Mouse (Mus musculus) layer of hippocampus, postnatal 25 days (tissue): ENCODE results near the gene Gadd45gip1. TPM values are rescaled to one million over a fixed set of nuclear protein-coding genes. Genes with fewer than 3 reads are reported as not detected.

Experiments used
- DNase-seq, 2 experiments: peaks; one replicate each; pipeline ENCODE4 v3.0.0; 2022; ENCODE audit warnings: mixed read lengths in 2 of 2, low spot score in 1 of 2; ENCODE audit errors: extremely low spot score in 1 of 2
- total RNA-seq, 2 experiments: library from RNA; stranded (reverse); gene quantifications; 2 replicates each; pipeline ENCODE4 v1.2.3; 2021

The Gadd45gip1 gene
- total RNA-seq, 2 experiments from 2014 or later = 23.7 to 27.3 TPM

DNA sequence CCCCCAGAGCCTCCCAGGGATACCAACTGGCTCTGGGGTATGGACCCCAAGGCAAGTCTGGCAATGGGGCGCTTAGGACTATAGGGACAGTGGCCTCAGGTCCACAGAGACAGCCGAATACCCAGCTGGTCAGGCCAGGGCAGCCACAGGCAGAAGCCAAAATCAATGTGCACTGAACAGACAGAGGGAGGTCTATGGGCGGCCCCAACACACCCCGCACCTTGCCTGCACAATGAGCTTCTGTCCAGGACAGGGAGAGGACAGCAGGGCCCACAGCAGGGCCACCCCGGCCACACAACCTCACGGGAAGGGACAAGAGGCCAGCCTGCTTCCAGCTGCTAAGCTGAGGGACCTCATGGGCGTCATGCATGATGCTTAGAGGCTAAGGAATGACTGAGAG lies 36.8 kb upstream of the Gadd45gip1 start:
- no peak for DNase-seq

- DNase-seq = no peak
Observed at GRCm38 (mm10) chr8:84797256-84797797, 34.0 kb upstream of the Gadd45gip1 start.

DNA sequence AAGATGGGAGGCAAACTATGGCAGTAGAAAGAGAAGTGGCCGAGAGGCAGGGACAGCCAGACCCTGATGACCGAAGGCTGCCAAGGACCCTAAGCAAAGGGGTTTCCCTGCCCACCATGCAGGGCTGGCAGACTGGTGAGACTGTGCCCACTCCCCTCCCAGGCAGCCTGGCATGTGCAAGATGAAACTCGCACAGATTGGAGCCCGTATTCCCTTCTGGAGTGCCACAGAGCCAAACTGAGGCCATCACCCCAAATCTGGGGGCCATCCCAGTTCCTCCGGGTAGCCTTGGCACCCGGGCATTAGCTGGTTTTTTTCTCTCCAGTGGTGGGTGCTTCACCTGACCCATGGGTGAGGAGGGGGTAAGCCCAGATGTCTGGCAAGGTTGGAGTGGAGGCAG lies 33.4 kb upstream of the Gadd45gip1 start:
- DNase-seq = no peak

GRCm38 (mm10) chr8:84798446-84799135 lies 32.7 kb upstream of the Gadd45gip1 start:
- DNase-seq = no peak

GRCm38 (mm10) chr8:84799136-84799931 lies 32.0 kb upstream of the Gadd45gip1 start:
- DNase-seq = peak in 1 of 2 experiments; percentile 59

- peak in 1 of 2 experiments; percentile 57 for DNase-seq
Observed at GRCm38 (mm10) chr8:84799999-84800831, 31.1 kb upstream of the Gadd45gip1 start, which contains the start of gene Nfix. Nfix (minus strand) TSS chr8:84800344.

DNA sequence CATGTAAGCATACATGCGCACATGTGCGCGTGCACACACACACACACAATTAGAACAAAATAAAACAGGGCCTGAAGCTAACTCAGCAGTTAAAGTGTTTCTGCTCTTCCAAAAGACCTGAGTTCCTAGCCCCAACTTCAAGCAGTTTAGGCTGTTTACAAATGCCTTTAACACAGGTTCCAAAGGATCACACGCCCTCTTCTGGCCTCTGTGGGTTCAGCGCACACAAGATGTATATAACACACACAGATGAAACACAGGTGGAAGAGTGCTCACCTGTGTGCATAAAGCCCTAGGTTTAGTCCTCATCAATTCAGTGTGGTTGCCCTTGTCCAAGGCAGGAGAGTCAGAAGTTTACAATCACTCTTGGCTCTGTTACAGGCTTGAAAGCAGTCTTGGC lies 25.3 kb upstream of the Gadd45gip1 start:
- no peak for DNase-seq

GRCm38 (mm10) chr8:84809109-84809940 lies 22.0 kb upstream of the Gadd45gip1 start:
- DNase-seq = no peak

- DNase-seq = no peak
Observed at GRCm38 (mm10) chr8:84809941-84810280, 21.4 kb upstream of the Gadd45gip1 start.

DNA sequence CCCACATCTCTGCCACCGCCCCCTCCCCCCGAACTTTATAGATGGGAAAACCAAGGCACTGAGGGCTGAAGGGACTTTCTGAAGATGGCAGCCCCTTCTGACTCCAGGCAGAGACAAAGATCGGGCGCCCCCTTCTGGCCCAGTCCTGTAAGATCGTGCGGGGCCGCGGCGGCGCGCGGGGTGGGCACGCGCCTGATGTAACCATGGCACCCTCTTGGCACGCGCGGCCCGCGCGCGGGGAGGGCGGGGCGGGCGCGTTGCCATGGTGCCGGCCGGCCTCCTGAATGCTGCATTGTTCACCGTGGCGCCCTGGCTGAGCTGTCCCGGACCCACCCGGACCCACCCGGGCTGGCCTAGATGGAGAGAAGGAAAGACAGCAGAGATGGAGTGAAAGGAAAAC lies 20.4 kb upstream of the Gadd45gip1 start:
- DNase-seq = peak; percentile 99 to 100

DNA sequence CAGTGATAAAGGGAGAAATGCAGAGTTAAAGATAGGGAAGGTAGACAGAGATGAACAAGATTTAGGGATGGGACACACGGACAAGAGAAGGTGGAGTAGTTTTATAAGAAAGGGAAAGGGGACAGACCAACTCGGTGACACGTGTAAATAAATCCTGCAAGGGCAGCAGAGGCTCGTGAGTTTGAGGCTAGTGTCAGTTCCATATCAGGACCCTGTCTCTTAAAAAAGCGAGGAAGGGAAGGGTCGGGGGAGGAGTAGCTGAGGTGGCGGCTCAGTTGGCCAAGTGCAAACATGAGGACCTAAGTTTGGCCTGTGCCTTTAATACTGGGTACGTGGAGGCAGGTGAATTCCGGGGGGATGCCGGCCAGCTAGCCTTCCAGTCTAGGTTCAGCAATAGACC lies 20.0 kb upstream of the Gadd45gip1 start:
- DNase-seq = no peak

- peak; percentile 75 to 97 for DNase-seq
Observed at GRCm38 (mm10) chr8:84813059-84813458, 18.3 kb upstream of the Gadd45gip1 start.

DNA sequence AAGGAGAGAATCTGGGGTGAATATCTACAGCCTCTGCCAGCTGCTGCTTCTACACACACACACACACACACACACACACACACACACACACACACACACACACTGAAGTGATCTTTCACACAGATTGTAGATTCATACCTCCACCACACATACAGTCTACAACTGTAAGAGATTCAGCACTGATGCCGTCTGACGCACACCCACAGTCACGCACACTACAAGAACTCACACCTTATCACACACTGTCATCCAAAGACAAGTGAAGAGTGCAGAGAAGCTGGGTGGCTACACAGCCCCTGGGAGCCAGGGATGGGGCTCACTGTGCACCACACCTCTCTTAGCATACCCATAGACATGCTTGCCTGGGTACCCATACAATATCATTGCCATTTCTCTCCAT lies 17.5 kb upstream of the Gadd45gip1 start:
- DNase-seq = no peak

- no peak for DNase-seq
Observed at GRCm38 (mm10) chr8:84814240-84814554, 17.1 kb upstream of the Gadd45gip1 start.

DNA sequence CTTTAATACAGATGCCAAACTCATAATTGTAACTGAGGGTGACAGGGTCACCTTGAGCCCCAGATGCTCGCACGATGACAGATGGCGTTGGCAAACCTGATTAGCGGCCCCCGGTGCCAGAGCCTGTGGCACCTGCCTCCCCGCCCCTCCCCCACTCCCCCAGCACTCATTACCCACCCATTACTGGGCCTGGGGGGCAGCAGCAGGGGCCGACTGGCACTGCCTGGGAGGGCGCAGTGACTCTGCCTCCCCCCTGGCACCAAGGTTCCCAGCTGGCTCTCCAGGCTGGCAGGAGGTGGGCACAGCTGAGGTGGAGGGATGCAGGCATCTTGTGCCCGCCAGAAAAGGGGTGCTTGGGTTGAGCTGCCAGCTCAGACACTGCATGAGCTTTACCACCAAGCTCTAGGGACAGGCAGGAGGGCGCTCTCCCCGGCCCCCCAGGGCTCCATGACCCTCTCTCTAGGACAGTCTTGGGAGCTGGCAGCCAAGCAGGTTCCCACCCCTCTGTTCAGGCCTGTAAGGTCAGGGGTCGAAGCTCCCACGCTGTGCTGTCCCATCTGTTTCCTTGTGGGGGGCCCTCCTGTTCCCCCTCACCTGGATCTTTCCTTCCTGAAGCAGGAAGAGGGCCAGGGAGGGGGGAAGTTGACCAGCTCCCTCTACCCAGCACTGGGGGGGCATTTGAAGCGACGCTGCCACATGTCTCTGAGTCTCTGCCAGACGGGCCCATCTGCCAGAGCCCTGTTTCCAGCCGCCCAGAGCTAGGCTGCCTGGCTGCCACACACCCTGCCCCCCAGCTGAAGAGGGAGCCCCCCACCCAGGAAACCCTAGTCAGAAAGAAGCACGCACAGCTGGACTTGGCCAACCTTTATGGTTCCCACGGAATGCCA lies 16.5 kb upstream of the Gadd45gip1 start:
- no peak for DNase-seq

GRCm38 (mm10) chr8:84815547-84815946 lies 15.8 kb upstream of the Gadd45gip1 start:
- DNase-seq = peak; percentile 99 to 100

DNA sequence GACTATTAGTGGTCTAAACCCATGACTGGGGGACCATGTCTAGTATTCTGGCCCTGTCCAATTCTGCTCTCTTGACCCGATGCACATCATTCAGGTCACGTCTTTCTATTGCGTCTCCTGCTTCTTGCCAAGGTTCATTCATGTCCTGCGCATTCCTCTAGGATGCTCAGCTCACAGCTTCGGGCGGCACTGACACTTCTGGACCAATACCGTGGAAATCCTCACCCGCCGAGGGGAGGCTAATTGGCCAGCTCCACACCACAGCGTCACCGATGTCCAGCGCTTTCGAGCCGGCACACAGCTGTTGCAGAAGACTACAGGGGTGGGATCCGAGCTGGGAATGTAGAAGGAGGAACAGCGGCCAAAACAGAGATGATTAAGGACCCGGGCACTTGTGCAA lies 15.2 kb upstream of the Gadd45gip1 start:
- DNase-seq = no peak

DNA sequence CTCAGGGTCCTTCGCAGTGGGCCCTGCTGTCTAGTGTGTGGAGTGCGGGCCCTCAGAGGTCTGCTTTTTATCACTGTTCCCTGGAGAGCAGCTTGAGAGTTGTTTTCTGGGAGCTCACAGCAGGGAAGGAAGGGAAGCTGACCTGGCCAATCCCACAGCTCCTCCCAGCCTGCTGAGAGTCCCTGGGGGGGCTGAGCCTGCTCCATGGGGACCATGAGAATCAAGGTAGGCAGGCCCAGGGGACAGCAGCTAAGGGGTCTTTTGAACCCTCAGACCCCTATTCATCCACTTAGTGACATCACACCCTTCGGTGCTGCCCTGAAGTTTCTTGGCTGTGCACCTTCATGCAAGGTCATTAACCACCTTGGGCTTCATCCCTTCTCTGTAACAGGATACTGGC lies 8.6 kb upstream of the Gadd45gip1 start, which contains the start of gene Dand5:
Gene Dand5, minus strand, starts transcription at position 101 of the 400 bp plus-strand sequence.
- DNase-seq = no peak

DNA sequence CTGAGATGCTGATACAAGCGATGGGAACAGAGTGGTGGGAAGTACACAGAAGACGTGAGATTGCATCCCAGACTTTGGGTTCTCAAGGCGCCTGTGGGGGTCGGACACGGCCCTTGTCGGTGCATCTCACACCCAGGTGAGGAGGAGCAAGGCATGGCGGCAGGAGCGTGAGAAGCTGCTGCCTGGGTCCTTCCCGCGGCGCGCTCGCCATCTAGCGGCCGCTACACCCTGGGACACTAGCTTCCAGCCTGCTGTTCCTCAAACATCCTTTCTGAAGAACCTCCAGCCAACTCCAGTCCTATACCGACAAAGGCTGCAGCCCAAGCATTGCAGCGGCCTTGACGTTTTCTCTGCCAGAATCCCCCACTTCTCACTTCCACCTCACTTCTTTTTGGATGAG lies 7.7 kb upstream of the Gadd45gip1 start:
- DNase-seq = peak in 1 of 2 experiments; percentile 62
